Mouse (Mus musculus) spleen, postnatal 36 days (tissue): ENCODE results near the gene Zfp62.

ENCODE experiments used
- DNase-seq, 2 experiments: peaks; one replicate each; pipeline ENCODE4 v3.0.0; 2022; ENCODE audit warnings: low spot score in 2 of 2, mixed read lengths in 1 of 2

Zfp62 gene

DNA sequence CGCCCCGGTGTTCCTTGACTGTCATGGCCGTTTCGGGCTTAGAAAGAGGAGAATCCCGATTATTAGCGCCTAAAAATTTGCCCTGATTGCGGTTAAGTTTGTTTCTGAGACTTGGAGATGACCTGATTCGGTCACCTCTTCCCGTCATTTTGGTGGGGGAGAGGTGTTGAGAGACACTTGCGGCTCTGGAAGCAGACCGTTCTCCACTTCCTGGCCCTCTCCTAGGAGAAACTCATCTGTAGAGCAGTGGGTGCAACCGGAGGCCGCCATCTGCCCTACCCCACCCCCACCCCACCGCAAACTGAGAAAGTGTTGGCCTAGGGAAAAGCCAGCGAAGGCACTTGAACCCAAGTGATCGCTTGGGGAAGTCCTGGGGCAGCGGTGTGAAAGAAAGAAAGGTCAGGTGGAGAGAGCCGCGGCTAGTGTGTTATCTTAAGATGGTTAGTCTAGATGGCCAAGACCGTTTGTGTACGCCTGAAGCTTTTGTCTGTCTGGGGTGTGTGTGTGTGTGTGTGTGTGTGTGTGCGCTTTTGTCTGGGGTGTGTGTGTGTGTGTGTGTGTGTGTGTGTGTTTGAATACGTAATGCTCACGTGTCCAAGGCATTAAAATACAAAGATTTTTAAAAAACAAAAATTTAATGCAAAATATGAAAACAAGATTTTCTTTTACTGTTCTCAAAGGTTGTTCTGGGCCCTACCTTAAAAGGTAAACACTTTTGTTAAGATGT is 842 bp downstream of the Zfp62 start:
- DNase-seq = peak; percentile 21 to 52

DNA sequence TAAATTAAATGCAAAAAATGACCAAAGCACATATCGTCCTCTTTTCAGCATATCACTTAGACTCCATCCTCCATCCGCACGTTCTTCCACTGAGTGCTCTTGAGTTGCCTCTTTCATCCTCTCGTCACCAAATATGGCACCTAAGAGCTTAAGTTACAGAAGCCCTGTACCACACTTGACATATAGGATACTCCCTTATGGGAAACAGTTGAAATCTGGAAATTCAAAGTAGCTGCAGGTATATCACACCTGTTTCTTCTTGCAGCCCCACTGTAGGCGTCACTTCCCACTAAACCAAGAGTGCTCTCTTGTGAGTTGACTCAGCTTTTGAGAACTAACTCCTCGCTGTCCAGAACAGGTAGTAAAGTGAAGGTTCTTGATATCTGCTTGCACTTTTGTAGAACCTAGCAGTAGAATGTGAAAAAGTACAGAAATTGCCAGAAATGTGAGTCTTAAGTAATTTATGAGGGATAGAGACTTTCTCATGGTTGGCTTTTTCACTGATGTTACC is 2.0 kb downstream of the Zfp62 start:
- DNase-seq = no peak

DNA sequence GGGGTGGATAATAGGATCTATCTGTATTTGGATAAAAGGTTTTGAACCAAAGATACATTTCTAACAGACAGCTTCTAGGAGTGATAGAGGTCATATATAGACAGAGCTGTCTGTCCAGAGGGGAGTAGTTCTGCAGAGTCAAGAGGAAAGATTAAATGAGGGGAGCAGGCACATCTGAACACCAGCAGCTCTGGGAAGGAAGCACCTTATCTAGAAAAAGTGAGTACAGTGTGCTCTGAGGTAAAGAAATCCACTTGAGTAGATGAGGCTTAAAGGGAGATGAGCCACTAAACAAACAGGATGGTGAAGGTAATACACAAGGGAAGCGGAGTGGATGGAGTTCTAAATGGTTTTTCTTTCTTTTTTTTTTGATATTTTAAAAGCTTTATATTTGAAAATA is 4.4 kb downstream of the Zfp62 start:
- no peak for DNase-seq

DNA sequence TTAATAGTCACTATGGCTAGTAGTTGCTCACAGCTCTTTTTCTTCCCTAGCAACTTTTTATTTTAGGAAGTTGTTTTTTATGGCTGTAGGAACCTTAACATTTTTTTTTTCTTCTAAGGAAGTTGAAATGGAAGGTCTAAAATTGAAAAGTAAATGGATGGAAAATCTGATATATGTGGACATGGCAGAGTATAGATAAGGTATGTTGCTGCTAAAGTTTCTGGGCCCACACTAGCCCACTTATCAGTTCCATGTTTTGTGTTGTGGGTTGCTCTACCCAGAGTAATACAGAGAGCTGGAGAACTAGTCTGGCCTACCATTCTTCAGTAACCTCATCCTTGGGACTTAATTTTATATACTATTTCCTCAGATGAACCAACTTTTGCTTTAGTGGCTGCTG is 9.5 kb downstream of the Zfp62 start:
- no peak for DNase-seq

DNA sequence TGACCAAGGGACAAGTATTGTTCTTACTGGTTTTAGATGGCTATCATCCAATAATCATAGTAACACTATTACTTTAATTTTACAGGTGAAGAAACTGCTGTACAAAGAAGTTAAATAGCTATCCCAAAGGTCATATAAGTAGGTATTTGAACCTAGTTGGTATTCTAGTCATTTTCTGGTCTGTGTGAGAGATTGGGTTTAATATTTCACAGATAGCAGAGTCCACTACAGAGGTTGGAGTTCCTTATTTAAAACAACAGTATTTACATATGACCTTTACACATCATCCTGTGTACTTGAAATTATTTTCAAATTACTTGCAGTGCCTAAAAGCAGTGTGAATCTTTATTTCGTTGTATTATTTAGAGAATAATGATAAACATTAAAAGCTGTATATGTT is 10.4 kb downstream of the Zfp62 start:
- no peak for DNase-seq

DNA sequence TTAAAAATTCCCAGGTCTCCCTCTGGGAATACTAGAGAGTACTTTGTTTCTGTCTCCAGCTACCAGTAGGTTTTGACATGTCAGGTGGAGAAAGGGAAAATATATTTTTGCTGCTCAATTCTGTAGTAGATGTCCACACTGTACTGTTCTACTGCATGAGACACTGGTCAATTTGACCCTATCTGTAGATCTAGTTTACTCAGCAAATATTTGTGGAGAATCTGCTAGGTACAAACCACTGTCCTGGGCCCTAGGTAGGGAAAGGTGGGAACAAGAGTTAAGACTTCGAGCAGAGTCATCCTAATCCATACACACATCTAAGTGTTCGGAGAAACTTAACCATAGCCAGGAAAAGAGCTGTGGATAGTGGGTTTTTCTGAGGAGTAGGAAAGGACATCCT is 16.2 kb downstream of the Zfp62 start:
- DNase-seq = no peak

DNA sequence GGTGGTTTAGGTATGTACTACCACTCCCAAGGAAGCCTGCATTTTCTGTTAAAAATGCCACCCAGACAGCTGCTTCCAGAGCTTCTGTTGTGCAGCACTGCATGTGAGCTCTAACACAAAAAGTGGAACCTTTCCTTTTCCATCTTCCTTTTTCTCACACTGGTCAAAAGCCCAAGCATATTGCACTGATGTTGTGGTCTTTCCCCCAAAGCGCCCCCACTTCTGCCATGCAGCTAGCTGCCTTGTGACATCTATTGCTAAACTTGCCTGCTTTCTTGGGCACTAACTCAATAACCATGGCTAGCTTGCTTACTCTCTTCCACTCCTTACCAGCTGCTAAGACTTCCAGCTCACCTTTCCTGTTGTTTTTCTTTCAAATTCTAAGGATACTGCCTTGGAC is 21.4 kb downstream of the Zfp62 start:
- no peak for DNase-seq

DNA sequence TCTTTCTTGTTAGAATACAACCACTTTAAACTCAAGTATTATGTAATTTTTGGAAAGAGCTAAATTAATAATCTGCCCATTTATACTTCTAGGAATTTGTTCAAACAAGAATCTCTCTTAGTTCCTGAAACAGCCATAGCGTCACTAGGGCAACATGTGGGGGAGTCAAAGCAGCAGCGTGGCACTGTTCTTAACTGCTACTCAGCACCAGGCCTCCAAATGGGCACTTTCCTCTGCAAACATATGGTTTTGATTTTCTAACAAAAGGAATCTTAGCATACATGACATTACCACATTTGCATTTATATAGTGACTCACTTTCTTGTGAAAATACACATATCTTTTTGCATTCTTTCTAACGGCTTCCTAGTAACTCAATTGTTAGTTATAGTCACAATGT is 29.7 kb downstream of the Zfp62 start:
- DNase-seq = no peak

DNA sequence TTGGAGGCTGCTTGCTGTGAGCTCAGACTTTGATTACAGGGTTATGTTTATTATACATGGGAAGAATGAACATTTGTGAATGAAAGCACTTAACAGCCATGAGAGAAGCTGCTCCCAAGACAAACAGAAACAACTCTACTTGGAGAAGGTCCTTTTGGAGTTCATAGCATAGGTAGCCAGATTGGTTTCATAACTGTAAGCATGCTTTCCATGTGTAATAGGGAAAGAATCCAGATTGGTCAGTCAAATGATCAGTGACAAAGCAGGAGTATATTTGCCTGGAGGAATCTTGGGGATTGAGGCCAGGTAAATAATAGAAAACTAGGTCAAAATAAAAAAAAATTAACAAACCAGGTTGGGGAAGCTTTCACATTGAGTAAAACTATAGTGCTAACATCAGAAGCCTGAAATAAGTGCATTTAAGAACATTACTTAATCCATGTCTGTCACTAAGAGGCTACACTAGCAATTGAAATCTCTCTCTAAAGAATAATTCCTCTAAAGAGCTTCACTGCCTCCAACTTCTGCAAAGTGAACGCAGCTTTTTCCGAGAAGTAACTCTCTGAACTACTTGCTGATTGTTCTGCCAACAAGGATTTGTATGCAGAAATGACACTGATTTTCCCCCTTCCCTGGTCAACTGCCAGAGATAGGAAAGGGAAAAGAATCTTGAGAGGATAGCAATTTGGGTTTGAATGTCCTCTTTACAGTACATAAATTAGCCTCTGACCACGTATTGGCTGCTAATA is 32.5 kb downstream of the Zfp62 start:
- DNase-seq = no peak

DNA sequence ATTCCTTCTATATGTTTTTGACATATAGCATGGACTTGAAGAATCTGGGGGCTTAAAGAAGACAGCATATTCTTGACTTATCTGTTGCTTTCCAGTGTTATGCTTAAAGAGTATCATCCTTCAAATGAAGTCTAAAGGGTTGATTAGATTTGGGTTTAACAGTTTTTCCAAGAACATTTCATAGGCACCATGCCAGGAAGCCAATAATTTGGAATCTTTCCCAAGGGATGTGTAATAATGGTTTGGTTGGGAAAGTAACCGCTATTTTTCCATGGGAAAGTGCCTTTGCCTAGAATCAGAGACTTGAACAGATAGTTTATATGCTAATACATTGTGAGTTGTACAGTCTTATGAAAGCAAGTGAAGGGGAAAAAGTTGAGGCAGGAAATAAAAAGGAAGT is 33.8 kb downstream of the Zfp62 start:
- DNase-seq = no peak

DNA sequence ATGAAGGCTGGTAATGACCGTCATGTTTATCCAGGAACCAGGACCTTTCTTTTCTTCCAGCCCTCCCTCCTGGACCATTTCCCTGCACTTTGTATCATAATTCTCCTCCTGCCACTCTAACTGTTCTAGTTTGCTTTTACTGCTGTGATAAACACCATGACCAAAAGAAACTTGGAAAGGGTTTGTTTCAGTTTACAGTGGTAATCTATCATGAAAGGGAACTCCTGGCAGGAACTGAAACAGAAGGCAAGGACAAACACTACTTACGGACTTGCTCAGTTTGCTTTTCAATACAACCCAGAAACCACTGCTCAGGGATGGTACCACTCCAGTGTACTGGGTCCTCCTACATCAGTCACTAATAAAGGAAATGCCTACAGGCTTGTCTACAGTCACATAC is 34.4 kb downstream of the Zfp62 start:
- no peak for DNase-seq

DNA sequence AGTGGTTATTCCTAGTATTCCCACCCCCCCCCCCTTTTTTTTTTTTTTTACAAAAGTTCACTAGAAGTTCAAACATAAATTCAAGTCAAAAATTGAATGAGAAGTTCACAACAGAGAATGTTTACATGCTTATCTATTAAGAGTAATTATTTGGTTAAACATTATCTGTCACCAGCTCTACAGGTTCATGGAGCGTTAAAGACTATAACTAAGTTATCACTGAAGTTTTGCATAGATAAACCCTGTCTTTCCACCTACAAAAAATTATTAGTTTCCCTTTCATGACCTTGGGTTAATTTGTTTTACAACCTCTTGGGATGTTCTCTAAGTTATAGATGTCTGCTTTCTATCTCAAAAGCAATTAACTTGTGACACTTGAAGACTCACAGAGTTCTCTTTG is 37.2 kb downstream of the Zfp62 start:
- DNase-seq = no peak

DNA sequence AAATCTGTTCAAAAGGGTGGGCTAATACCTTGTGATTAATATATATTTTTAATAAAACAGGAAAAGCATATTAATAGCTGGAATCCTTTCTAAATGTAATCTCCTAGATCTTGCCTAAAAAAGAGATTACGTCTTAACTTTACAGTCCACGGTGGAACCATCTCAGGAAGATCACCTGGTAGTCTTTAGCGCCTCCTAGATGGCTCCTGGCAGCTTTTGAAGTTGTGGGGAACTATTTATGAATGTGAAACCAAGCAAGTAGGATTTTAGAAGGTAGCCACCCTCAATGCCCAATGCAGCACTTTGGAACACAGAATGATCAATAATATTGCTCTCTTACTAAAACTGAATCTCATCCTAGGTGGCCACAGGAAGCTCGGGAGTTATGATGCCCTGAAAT is 37.8 kb downstream of the Zfp62 start:
- DNase-seq = no peak

DNA sequence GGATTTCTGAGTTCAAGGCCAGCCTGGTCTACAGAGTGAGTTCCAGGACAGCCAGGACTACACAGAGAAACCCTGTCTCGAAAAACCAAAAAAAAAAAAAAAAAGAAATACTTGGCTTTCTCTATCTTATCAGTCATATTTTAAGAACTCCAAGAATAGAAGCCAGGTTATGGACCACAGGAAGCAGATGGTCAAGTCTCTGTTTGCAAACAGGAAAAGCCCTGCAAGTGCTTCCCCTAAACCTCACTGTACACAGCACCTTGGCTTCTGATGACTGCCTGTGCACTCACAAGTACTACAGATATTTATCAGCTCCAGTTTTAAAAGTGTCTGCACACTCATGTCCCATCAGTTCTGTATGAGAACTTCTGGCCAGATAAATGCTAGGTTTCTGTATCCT is 38.4 kb downstream of the Zfp62 start:
- DNase-seq = peak; percentile 54 to 61

DNA sequence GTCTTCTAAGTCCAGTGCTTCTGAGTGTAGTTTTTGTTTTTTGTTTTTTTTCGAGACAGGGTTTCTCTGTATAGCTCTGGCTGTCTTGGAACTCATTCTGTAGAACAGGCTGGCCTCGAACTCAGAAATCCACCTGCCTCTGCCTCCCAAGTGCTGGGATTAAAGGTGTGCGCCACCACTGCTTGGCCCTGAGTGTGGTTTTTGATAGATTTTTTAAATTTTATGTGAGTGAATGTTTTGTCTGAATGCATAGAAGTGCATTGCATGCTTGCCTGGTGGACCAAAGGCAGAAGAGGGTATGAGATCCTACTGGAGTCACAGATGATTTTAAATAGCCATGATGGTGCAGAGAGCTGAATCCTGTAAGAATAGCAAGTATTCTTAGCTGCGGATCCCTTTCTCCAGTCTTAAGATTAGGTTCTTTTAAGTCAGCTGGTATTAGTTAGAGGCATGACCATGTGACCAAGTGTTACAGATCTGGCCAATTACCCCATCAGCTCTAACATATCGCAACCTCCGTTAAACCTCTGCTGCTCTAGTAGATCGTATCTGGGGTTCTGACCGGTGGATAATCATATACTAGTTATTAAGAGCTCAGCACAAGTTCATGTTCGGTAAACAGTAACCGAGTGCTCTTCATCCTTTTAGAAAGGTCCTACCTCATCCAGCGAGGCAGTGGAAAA is 40.0 kb downstream of the Zfp62 start:
- DNase-seq = no peak

DNA sequence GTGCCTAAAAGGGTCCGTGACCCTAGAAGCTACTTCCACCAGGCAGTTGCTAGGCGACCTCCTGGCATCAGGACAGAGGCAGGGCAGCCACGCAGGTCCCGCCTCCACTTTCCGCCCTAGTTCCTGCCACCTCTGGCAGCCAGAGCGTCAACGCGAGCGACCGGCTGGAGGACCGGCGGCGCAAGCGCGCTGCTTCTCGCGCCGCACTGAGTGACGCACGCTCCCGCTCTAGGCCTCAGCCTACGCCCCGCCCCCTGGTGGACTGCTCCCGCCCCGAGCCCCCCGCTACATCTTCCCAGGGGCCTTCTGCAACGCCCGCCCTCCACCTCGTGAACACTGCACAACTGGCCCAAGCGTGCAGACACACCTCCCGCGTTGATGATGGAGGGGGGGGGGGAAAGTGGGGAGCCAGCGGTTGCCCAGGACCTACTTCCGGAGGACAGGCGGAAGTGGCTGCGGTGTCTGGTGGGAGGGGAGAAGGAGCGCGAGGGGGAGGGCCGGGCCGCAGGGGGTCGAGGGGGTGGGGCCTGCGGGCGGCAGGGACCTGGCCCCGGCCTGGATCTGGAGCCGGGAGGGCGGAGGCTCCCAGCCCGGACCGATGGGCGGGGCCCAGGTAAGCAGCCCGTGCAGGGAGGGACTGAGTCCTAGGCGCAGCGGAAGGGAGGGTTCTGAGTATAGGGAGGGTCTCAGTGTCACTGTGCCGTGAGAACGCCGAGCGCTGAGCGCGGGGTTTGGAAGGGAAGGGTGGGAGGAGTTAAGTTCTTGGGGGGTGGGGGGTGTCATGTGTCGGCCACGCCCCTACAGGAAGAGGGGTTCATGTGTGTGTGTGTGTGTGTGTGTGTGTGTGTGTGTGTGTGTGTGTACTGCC is 40.9 kb downstream of the Zfp62 start, which contains the start of gene Mgat1:
Mgat1 (plus strand) TSS at position 465 of the 868 bp plus-strand sequence.
- DNase-seq = peak; percentile 95 to 96

DNA sequence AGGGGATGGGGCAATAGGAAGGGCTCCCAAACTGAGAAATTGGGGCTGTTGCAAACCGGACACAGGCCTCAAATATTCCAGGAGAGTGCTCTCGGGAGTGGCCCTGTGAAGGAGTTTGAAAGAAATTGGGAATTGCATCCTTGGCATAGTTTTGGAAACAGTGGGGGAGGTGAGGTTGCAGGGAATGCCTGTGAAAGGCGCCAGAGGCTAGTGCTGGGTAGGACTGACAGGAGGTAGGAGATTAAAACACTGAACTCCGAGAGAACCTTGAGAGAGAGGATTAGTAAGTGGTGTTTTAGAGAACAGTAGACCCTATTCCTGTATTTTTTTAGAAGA is 41.5 kb downstream of the Zfp62 start:
- DNase-seq = no peak

DNA sequence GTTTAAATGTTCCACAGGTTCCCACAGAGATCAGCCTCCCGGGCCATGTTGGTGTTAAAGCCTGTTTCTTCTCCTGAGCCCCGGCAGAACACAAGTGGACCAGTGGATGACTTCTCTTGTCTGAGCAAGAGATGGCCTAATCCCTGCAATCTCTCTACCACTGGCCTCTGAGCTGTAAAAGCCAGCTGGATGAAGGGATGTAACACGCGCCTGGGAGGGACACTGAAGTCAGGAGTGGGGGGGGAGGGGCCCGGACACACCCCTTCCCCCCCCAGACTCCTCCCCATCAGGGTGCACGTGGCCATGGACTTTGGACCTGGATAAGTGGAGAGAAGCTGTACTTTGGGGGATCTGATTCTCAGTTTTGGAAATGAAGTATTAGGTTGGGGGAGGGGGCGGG is 42.1 kb downstream of the Zfp62 start:
- peak in 1 of 2 experiments; percentile 41 for DNase-seq

DNA sequence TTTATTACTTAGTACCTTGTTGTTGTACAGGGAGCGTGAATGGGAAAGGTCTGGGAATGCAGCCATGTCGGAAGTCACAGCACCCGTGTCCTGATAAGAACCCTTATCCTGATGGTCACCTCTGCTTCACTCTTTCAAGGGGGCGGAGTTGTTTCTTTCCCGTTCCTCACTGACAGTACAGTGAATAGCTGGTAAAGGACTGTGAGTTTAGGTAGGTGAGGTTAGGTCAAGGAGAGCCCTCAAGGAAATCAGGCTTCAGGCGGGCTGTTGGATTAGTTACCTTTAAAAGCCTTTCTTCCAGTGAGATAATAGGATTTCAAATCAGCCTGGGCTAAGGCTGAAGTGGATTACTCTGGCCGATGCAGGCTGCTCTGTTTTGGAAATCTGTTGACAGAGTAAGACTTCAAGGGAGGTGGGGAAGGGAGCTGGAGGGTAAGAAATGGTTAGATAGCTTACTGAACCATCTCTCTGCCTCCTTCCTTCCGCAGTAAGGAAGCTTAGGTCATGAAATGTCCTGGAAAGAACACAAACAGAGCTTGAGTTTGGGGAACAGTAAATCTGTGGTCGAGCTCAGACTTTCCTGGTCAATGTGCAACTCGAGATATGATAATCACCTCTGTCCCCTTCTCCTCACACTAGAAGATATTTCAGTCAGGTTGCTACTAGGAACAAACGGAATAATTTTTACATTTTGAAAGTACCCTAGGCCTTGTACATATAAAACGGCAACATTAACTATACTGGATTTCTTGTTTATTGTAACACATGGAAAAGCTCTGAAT is 42.7 kb downstream of the Zfp62 start:
- no peak for DNase-seq

DNA sequence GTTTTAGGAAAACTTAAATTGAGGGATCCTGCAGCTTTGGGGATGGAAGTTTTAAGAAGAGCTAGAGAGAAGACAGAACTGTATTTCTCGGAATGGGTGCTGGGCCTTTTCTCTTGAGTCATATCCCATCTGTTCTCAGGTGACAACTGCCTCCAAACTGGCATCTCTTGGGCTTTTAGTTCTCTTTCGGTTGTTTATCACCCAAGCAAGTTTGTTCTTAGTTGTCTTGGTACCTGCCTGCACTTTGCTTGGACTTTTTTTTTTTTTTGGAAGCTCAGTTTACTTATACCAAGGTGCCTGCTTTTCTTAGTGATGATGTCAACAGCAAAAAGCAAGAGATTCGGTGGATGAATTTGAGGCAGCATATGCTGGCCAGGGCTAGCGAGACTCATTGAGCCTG is 43.4 kb downstream of the Zfp62 start:
- DNase-seq = no peak

DNA sequence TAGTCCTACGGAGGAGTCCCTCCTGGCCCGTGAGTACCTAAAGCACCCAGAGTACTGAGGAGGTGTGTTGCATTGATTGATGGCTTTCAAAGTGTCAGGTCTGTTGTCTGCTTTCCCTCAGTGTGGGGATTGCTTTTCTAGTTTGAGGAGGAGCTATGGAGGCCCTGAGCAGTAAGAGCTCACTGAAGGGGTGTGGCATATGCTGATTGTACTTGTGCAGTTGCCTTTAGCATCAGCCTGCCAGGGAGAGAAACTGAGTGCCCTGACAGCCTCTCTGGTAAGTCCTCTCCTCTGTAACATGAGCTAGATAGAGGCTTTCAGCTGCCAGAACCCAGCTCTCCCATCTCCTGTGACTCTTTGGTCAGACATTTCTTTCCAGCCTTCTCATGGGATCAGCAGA is 44.2 kb downstream of the Zfp62 start:
- peak; percentile 71 to 76 for DNase-seq
